Mouse (Mus musculus) kidney, embryonic 16.5 days (tissue): ENCODE measurements at regions not wholly inside any gene's neighbourhood (a gene's known extent, or its start where the extent isn't known, plus 50 kb on each side); places are given as distances from the start of the nearest gene placed in this dataset.
A peak's percentile ranks its signal among the peaks of the same experiment; 100 is the strongest.

Experiments
- ATAC-seq: fragments of 200-750 bp; cut with Nextera tagmentation; 2 replicates; pipeline ENCODE4 v1.8.0; 2017; ENCODE audit warnings: moderate TSS enrichment; ENCODE audit not compliant: low FRiP score, low TSS enrichment
- H3K27ac ChIP-seq: fragments of 300-500 bp; sonication (generic); 2 replicates; pipeline ENCODE4 v1.5.1; 2014; ENCODE audit warnings: low read length
- H3K27me3 ChIP-seq: fragments of 300-500 bp; sonication (generic); 2 replicates; pipeline ENCODE4 v1.6.1; 2014; ENCODE audit warnings: low read length, control low read depth, mixed read lengths; ENCODE audit not compliant: insufficient read depth
- H3K36me3 ChIP-seq: fragments of 300-500 bp; sonication (generic); 2 replicates; pipeline ENCODE4 v1.6.1; 2014; ENCODE audit warnings: low read length, control low read depth, mixed read lengths; ENCODE audit not compliant: insufficient read depth
- H3K4me1 ChIP-seq: fragments of 300-500 bp; sonication (generic); 2 replicates; pipeline ENCODE4 v1.6.1; 2014; ENCODE audit warnings: low read length, control low read depth, mixed read lengths; ENCODE audit not compliant: insufficient read depth
- H3K4me2 ChIP-seq: fragments of 300-500 bp; sonication (generic); replicated peaks from 2 replicates; pipeline ENCODE4 v1.6.1; 2014; ENCODE audit warnings: low read depth, low read length
- H3K4me3 ChIP-seq: fragments of 300-500 bp; sonication (generic); 2 replicates; pipeline ENCODE4 v1.5.1; 2014; ENCODE audit warnings: mild to moderate bottlenecking, low read length
- H3K9ac ChIP-seq: fragments of 300-500 bp; sonication (generic); replicated peaks from 2 replicates; pipeline ENCODE4 v1.6.1; 2014; ENCODE audit warnings: low read length
- H3K9me3 ChIP-seq: fragments of 300-500 bp; sonication (generic); 2 replicates; pipeline ENCODE4 v1.6.1; 2016; ENCODE audit warnings: low read length, control low read depth
- WGBS: fragments of 180-500 bp; shearing (Covaris S2); extraction: QIAGEN DNeasy Blood & Tissue Kit; methylation state at CpG from one replicate; pipeline ENCODE4 v1.1.7; 2014; 5-methylcytosine and 5-hydroxymethylcytosine counted together

GRCm38 (mm10) chr16:49965528-49966250 is 165.4 kb downstream of the Cd47 start:
- Histone ChIP-seq H3K4me3 (no peak overlapping the region), H3K27ac (peak overlapping the region; percentile 19; the same call in 1 of the 2 replicates), H3K9me3 (no peaks in the 10 kb centered on the region), H3K27me3 (no peaks in the 10 kb centered on the region), H3K36me3 (no peaks in the 10 kb centered on the region), H3K4me2 (no peak overlapping the region), H3K9ac (no peak overlapping the region), H3K4me1 (peaks cover 30% of the 10 kb centered on the region)
- 49% methylated on average over 7 of the region's 7 CpGs for WGBS
- peak; percentile 49 for ATAC-seq

- Histone ChIP-seq H3K4me3 (no peak overlapping the region), H3K4me2 (no peak overlapping the region), H3K27me3 (no peaks in the 10 kb centered on the region), H3K9ac (no peak overlapping the region), H3K9me3 (no peaks in the 10 kb centered on the region), H3K36me3 (no peaks in the 10 kb centered on the region), H3K27ac (0 out of 2 replicates have a peak overlapping the region, but pooled peaks have one; percentile 19), H3K4me1 (peaks cover 30% of the 10 kb centered on the region)
- no peak for ATAC-seq
- WGBS = 59% methylated on average over 2 of the region's 2 CpGs
Measured at GRCm38 (mm10) chr16:49966251-49966588, 165.9 kb downstream of the Cd47 start.

- Histone ChIP-seq H3K36me3 (no peaks in the 10 kb centered on the region), H3K27ac (no peak overlapping the region), H3K9ac (no peak overlapping the region), H3K4me2 (no peak overlapping the region), H3K4me1 (peaks cover 30% of the 10 kb centered on the region), H3K9me3 (no peaks in the 10 kb centered on the region), H3K27me3 (no peaks in the 10 kb centered on the region), H3K4me3 (no peak overlapping the region)
- no peak for ATAC-seq
- 91% methylated on average over 7 of the region's 7 CpGs for WGBS
Measured at GRCm38 (mm10) chr16:49967110-49967509, 166.8 kb downstream of the Cd47 start.

- H3K9me3 ChIP-seq = no peaks in the 10 kb centered on the region
- 77% methylated on average over 4 of the region's 4 CpGs for WGBS
- no peak overlapping the region for H3K4me3 ChIP-seq
- H3K27me3 ChIP-seq = no peaks in the 10 kb centered on the region
- peaks cover 30% of the 10 kb centered on the region for H3K4me1 ChIP-seq
- H3K4me2 ChIP-seq = no peak overlapping the region
- H3K9ac ChIP-seq = no peak overlapping the region
- no peak; the same call in 1 of the 2 replicates for ATAC-seq
- no peaks in the 10 kb centered on the region for H3K36me3 ChIP-seq
- H3K27ac ChIP-seq = peak overlapping the region; percentile 50; the same call in 1 of the 2 replicates
Measured at GRCm38 (mm10) chr16:49968291-49968870, 168.0 kb downstream of the Cd47 start.

- whole genome bisulfite sequencing = 95% methylated on average over 4 of the region's 4 CpGs
- Histone ChIP-seq H3K4me3 (no peak overlapping the region), H3K4me2 (no peak overlapping the region), H3K4me1 (peaks cover 25% of the 10 kb centered on the region), H3K9ac (no peak overlapping the region), H3K27me3 (no peaks in the 10 kb centered on the region), H3K9me3 (no peaks in the 10 kb centered on the region), H3K36me3 (no peaks in the 10 kb centered on the region), H3K27ac (no peak overlapping the region)
- ATAC-seq = no peak
Measured at GRCm38 (mm10) chr16:49969035-49969434, 168.7 kb downstream of the Cd47 start.

- H3K4me2 ChIP-seq = no peak overlapping the region
- H3K27me3 ChIP-seq = no peaks in the 10 kb centered on the region
- no peaks in the 10 kb centered on the region for H3K36me3 ChIP-seq
- 96% methylated on average over 2 of the region's 2 CpGs for WGBS
- H3K9me3 ChIP-seq = no peaks in the 10 kb centered on the region
- peaks cover 18% of the 10 kb centered on the region; the same call in 1 of the 2 replicates for H3K4me1 ChIP-seq
- no peak for ATAC-seq
- no peak overlapping the region for H3K27ac ChIP-seq
- no peak overlapping the region for H3K9ac ChIP-seq
- H3K4me3 ChIP-seq = no peak overlapping the region
Measured at GRCm38 (mm10) chr16:49969693-49970296, 169.5 kb downstream of the Cd47 start.

- no peaks in the 10 kb centered on the region for H3K36me3 ChIP-seq
- no peaks in the 10 kb centered on the region for H3K9me3 ChIP-seq
- no peak overlapping the region for H3K27ac ChIP-seq
- peaks cover 13% of the 10 kb centered on the region; the same call in 1 of the 2 replicates for H3K4me1 ChIP-seq
- H3K27me3 ChIP-seq = no peaks in the 10 kb centered on the region
- ATAC-seq = no peak
- no peak overlapping the region for H3K4me2 ChIP-seq
- H3K4me3 ChIP-seq = no peak overlapping the region
- no peak overlapping the region for H3K9ac ChIP-seq
- WGBS = 73% methylated on average over 2 of the region's 2 CpGs
Measured at GRCm38 (mm10) chr16:49970297-49970804, 170.0 kb downstream of the Cd47 start.

- no peaks in the 10 kb centered on the region for H3K9me3 ChIP-seq
Measured at GRCm38 (mm10) chr16:49971141-49971555, 170.8 kb downstream of the Cd47 start.

GRCm38 (mm10) chr16:49977276-49977675 is 176.9 kb downstream of the Cd47 start:
- no peak for ATAC-seq
- H3K4me1 ChIP-seq = no peaks in the 10 kb centered on the region
- no peak overlapping the region for H3K9ac ChIP-seq
- no peak overlapping the region for H3K27ac ChIP-seq
- H3K27me3 ChIP-seq = no peaks in the 10 kb centered on the region
- no peak overlapping the region for H3K4me2 ChIP-seq
- no peaks in the 10 kb centered on the region for H3K36me3 ChIP-seq
- no peak overlapping the region for H3K4me3 ChIP-seq
- WGBS = 82% methylated on average over 2 of the region's 2 CpGs
- H3K9me3 ChIP-seq = no peaks in the 10 kb centered on the region

More at GRCm38 (mm10) chr16:49971141-49971555, 170.8 kb downstream of the Cd47 start:
- Histone ChIP-seq H3K27ac (no peak overlapping the region), H3K4me1 (peaks cover 5% of the 10 kb centered on the region; the same call in 1 of the 2 replicates), H3K4me2 (no peak overlapping the region), H3K4me3 (no peak overlapping the region), H3K9ac (no peak overlapping the region), H3K36me3 (no peaks in the 10 kb centered on the region), H3K27me3 (no peaks in the 10 kb centered on the region)
- 85% methylated on average over 3 of the region's 3 CpGs for WGBS
- ATAC-seq = no peak
